Mouse (Mus musculus) C2C12 (cell line): ENCODE data around the gene Eps8.

Experiments used
- CTCF ChIP-seq: IDR thresholded peaks from one replicate; pipeline ENCODE4 v1.5.1; 2011; ENCODE audit not compliant: control insufficient read depth, insufficient read depth, insufficient read length
- FOSL1 ChIP-seq: IDR thresholded peaks from one replicate; pipeline ENCODE4 v1.8.0; 2011; ENCODE audit warnings: mild to moderate bottlenecking, low read length; ENCODE audit not compliant: poor library complexity, insufficient read depth, severe bottlenecking
- MAX ChIP-seq: IDR thresholded peaks from one replicate; pipeline ENCODE4 v1.6.1; 2011; ENCODE audit warnings: mild to moderate bottlenecking, control low read depth
- MYOD1 ChIP-seq: IDR thresholded peaks from one replicate; pipeline ENCODE4 v1.6.1; 2011; ENCODE audit warnings: low read depth; ENCODE audit not compliant: control insufficient read depth, insufficient read length

DNA sequence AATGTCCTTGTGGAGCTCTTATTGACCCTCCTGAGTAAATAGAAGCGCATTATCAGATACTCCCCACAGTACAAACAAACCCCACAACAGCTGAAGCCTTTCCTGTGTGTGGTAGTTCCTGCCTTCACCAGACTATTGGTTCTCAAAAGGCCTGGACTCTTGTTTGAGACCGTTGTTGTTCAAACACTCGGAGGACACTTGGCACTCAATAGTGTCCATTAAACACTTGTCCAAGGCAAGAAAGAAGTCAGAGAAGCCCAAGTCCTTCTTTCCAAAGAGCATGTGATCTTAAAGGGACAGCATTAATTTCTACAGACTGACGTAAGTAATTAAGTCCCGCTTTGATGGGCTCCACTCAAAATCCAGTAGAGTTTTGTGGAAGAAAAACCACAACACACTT, 113.9 kb downstream of the Eps8 start:
- no peak for TF ChIP-seq CTCF
- TF ChIP-seq MAX, result no peak
- no peak for TF ChIP-seq FOSL1
- no peak for TF ChIP-seq MYOD1
